Mouse (Mus musculus): ENCODE measurements around the gene Pkn1.

The Pkn1 gene

GRCm38 (mm10) chr8:83695351-83696106 lies 3.5 kb downstream of the Pkn1 start:
- in situ Hi-C loops (cut with MboI; ENCODE audit: low pct_unique_long_range_greater_than_20kb in 1 of 2, low sequenced_read_pairs in 2 of 2, unreplicated experiment in 1 of 2): no loop called here

DNA sequence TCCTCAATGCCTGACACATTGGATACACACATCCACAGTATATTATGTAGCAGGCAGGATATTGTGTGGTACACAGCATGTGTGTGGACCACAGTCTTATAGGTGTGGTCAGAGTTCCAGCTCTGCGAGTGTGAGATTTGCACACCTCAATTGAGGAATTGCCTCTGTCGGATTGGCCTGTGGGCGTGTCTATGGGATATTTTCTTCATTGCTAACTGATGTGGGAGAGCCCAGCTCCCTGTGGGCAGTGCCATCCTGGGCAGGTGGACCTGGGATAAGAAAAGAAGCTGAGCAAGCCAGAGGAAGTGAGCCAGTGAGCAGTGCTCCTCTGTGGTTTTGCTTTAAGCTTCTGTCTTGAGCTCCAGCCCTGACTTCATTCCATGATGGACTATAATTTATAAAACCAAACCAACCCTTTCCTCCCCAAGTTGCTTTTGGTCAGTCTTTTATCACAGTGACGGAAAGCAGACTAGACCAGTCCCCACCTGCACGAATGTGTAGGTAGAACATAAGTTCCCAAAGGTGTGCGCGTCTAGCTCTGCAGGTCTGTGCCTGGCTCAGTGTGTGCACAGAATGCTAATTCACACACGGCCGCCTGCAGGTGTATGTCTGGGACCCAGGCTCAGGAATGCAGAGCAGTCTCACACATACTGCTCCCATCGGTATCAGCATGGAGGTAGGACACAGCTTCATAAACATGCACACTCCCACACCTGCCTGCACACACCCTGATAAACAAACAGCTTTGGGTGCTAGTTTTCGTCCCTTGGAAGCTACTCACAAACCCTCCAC lies 4.4 kb downstream of the Pkn1 start:
- in situ Hi-C loops (cut with MboI; ENCODE audit: low pct_unique_long_range_greater_than_20kb in 1 of 2, low sequenced_read_pairs in 2 of 2, unreplicated experiment in 1 of 2): no loop called here

DNA sequence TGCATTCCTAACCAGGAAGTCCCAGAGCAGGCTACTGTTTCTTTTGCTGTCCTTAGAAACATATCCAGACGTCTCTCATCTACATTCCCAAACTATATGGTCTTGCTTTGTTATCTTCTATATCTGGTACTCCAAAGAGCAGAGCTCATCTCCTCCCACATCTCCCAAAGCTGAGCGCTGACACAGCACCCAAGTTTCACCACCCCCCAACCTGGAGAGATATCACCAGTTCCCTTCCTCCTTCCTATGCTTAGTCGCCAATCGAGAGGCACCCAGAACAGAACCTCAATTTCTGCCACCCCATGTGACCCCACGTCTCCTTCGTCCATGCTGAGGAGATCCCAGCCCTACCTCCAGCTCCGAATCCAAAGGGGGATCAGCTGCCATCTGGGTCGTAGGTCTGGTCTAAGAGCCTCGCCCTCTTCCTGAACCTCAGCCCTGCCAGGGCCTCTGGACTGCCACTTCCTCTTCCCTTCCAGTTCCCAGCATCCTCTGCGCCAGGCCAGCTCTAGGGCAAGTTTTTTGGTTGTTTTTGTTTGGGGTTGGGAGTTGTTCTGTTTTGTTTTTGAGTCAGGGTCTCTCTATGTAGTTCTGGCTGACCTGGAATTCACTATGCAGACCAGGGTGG lies 5.3 kb downstream of the Pkn1 start:
- in situ Hi-C loops (cut with MboI; ENCODE audit: low pct_unique_long_range_greater_than_20kb in 1 of 2, low sequenced_read_pairs in 2 of 2, unreplicated experiment in 1 of 2): no loop called here

GRCm38 (mm10) chr8:83689264-83689663 lies 9.7 kb downstream of the Pkn1 start:
- in situ Hi-C loops (cut with MboI; ENCODE audit: low pct_unique_long_range_greater_than_20kb in 1 of 2, low sequenced_read_pairs in 2 of 2, unreplicated experiment in 1 of 2): no loop called here

- in situ Hi-C loops (cut with MboI; ENCODE audit: low pct_unique_long_range_greater_than_20kb in 1 of 2, low sequenced_read_pairs in 2 of 2, unreplicated experiment in 1 of 2): no loop called here
Observed at GRCm38 (mm10) chr8:83684517-83684916, 14.5 kb downstream of the Pkn1 start.

DNA sequence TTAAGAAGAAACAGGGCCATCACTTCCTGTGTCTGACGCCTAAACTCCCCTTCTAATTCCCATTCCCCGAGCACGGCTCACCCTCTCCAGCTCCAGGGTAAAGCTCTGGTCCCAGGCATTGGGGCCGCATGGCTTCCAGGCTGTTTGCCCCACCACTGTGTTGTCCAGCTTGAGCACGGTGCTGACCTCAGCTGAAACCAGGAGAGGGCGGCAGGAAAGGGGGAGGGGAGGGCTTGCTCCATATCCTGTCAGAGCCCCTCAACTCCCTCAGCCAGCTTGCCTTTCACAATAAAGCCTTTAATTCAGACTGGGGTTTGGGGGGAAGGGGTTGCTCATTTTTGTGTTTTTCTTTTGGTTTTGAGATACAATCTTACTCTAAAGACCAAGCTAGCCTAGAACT lies 17.9 kb downstream of the Pkn1 start:
- in situ Hi-C loops (cut with MboI; ENCODE audit: low pct_unique_long_range_greater_than_20kb in 1 of 2, low sequenced_read_pairs in 2 of 2, unreplicated experiment in 1 of 2): no loop called here

GRCm38 (mm10) chr8:83680603-83681002 lies 18.4 kb downstream of the Pkn1 start:
- in situ Hi-C loops (cut with MboI; ENCODE audit: low pct_unique_long_range_greater_than_20kb in 1 of 2, low sequenced_read_pairs in 2 of 2, unreplicated experiment in 1 of 2): no loop called here

GRCm38 (mm10) chr8:83679866-83680265 lies 19.1 kb downstream of the Pkn1 start:
- in situ Hi-C loops (cut with MboI; ENCODE audit: low pct_unique_long_range_greater_than_20kb in 1 of 2, low sequenced_read_pairs in 2 of 2, unreplicated experiment in 1 of 2): no loop called here

DNA sequence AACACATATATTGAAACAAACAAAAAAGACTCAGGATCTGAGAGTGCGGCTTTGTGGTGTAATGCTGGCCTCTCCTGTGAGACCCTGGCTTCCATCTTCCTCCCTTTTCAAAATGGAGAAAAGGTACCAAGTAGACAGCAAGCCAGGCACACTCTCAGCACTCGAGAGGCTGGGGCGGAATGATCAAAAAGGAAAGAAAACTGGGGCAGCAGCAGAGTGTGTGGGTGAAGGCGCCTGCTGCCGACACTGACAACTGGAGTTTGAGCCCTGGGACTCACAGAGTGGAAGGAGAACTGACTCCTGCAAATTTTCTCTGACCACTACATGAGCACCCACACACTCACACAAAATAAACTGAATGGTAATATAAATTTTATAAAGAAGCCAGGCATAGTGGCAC lies 24.5 kb downstream of the Pkn1 start:
- in situ Hi-C loops (cut with MboI; ENCODE audit: low pct_unique_long_range_greater_than_20kb in 1 of 2, low sequenced_read_pairs in 2 of 2, unreplicated experiment in 1 of 2): no loop called here

GRCm38 (mm10) chr8:83672936-83673335 lies 26.0 kb downstream of the Pkn1 start:
- in situ Hi-C loops (cut with MboI; ENCODE audit: low pct_unique_long_range_greater_than_20kb in 1 of 2, low sequenced_read_pairs in 2 of 2, unreplicated experiment in 1 of 2): no loop called here

DNA sequence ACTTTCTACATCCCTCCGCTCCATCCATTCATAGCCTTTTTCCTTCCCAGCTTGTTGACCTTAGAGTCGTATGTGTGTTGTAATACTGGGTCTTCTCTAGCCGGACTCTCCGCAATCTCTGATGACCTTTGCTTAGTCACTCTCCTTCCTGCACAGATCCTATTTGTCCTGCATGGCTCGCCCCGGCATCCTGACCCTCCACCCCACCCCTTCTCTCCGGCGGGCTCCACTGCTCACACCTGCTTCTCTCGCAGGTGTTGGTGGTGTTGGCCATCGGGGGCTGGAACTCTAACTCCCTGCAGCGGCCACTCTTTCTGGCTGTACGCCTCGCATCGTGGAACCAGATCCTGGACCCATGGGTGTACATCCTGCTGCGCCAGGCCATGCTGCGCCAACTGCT lies 30.0 kb downstream of the Pkn1 start:
- in situ Hi-C loops (cut with MboI; ENCODE audit: low pct_unique_long_range_greater_than_20kb in 1 of 2, low sequenced_read_pairs in 2 of 2, unreplicated experiment in 1 of 2): no loop called here

- in situ Hi-C loops (cut with MboI; ENCODE audit: low pct_unique_long_range_greater_than_20kb in 1 of 2, low sequenced_read_pairs in 2 of 2, unreplicated experiment in 1 of 2): no loop called here
Observed at GRCm38 (mm10) chr8:83668010-83668916, 30.7 kb downstream of the Pkn1 start.

DNA sequence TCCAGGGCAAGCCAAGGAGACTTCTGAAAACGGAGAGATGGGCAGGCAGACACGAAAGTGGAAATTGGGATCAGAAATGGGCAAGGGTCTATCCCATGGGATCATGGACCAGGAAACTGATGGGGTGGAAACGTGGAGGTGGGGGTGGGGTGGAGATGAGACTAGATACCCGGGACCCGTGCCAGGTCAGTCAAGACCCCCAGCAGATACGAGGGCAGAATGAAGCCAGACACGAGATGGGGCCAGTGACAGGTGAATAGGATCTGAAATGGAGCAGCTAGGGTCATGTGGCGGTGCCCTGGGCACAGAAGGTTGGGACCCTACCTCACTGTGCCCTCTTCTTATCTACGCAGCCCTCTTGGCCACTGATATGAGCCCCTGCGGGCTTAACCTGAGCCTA lies 31.5 kb downstream of the Pkn1 start:
- in situ Hi-C loops (cut with MboI; ENCODE audit: low pct_unique_long_range_greater_than_20kb in 1 of 2, low sequenced_read_pairs in 2 of 2, unreplicated experiment in 1 of 2): no loop called here

DNA sequence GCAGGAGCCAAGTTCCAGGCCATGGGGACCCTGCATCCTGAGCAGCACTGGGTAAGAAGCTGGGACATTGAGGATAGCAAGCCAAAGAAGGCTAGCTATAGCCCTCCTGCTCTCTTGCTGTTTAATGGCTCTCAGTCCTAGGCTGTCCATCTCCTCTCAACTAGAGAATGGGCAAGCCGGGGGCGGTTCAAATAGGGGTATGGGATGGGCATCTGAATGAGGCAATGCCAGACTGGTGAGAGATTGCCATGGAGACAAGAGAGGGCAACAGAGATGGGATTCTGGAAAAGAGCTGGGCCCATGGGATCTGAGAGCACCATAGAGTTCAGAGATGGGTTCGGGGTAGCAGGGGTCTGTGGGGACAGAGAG lies 32.1 kb downstream of the Pkn1 start:
- in situ Hi-C loops (cut with MboI; ENCODE audit: low pct_unique_long_range_greater_than_20kb in 1 of 2, low sequenced_read_pairs in 2 of 2, unreplicated experiment in 1 of 2): no loop called here

DNA sequence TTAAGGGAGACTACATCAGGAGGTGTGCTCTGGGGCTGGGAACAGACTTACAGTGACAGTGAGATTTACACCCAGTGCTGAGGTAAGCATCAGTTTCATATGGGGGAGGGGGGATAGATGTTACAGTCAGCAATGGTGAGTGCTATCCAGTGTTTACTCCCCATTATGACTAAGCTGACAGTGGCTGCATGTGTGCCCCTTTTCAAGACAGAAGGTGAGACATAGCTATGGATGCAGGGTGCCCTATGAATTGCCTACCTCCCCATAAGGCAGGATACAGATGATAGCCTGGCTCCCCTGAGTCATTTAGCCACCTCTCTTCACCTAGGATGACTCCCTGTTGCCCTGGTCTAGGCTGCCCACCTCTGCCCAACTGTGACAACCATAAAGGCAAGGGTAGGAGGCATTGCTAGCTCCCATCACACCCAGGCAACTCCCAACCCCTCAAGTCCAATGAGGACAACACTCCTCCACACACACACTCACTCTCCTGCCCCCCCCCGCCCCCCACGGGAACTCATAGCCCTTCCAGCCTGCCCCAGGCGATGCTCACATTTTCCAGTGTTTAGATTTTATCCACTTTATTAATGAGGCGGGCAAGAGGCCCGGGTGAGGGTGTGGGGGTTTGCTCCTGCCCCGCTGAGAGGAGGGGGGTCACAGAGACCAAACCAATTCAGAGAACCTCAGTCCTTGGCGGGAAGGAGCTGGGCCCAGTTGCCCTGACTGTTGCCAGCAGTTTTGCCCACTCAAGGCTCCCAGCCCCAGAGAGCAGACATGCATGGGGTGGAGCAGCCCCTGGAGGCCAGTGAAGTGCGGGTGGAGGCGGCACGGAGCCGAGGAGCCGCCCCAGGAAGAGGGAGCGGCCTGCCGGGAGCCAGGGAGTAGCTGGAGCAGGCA lies 32.8 kb downstream of the Pkn1 start, which contains the start of gene Ptger1:
Gene Ptger1 (plus strand): TSS at position 710 of the 897 bp plus-strand sequence.
- in situ Hi-C loops (cut with MboI; ENCODE audit: low pct_unique_long_range_greater_than_20kb in 1 of 2, low sequenced_read_pairs in 2 of 2, unreplicated experiment in 1 of 2): no loop called here

DNA sequence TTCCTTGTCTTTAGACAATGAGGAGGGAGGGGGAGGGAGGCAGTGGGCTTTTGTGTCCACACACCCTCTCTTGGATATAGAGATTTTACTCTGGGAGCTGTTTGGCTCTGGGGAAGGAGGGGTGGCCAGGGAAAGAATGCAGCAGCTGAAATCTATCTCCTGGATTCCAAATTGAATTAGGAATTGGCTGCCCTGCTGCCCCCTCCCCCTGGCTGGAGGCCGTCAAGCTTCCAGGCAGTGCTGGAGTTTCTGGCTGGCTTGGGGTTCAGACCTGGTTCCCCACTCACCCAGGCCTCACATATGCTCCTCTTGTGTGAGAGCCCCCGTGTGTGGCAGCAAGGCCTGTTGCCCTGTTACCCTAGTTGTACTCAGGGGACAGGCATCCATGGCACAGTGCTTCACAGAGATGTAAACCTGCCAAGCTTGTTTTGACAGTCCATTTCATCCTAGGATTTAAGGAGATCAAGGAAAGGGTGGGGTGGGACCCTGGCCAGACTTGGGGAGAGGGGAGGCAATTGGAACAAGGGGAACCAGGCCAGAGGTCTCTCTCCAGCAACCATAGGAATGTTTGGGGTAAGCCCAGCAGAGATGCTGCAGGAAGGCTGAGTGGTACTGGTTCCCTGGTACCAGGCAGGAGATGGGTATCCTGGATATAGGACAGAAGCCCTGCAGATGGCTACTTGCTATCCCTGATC lies 33.9 kb downstream of the Pkn1 start:
- in situ Hi-C loops (cut with MboI; ENCODE audit: low pct_unique_long_range_greater_than_20kb in 1 of 2, low sequenced_read_pairs in 2 of 2, unreplicated experiment in 1 of 2): no loop called here

- in situ Hi-C loops (cut with MboI; ENCODE audit: low pct_unique_long_range_greater_than_20kb in 1 of 2, low sequenced_read_pairs in 2 of 2, unreplicated experiment in 1 of 2): no loop called here
Observed at GRCm38 (mm10) chr8:83664096-83664495, 34.9 kb downstream of the Pkn1 start.
